Mouse (Mus musculus) left cerebral cortex, adult 18-20 months (tissue): Measurements from ENCODE around the gene Cdan1. TPM values are rescaled to one million over a fixed set of nuclear protein-coding genes. Genes with fewer than 3 reads are reported as not detected.

Source experiments
- DNase-seq, 2 experiments: peaks; one replicate each; pipeline ENCODE4 v3.0.0; 2021 to 2022; ENCODE audit warnings: low spot score in 2 of 2, mixed read lengths in 1 of 2
- long read RNA-seq, 2 experiments: library from polyadenylated mRNA; stranded (forward); transcript quantifications; one replicate each; pipeline ENCODE4 v2.0.0; 2021
- total RNA-seq, 2 experiments: library from RNA; stranded (reverse); gene quantifications; 2 replicates each; pipeline ENCODE4 v1.2.3; 2021

Gene Cdan1
- total RNA-seq = 10 to 100 TPM; 25.2 to 26.5 TPM
- long read RNA-seq, experiment 1, full-length matches to known transcripts = 1 of 33 reads
- long read RNA-seq, experiment 1, partial matches to known transcripts = 4 of 33 reads
- long read RNA-seq, experiment 1, other reads (novel, unspliced or antisense) = 28 of 33 reads
- long read RNA-seq, experiment 2, partial matches to known transcripts = 6 of 14 reads
- long read RNA-seq, experiment 2, other reads (novel, unspliced or antisense) = 8 of 14 reads

- DNase-seq = peak; percentile 38 to 55
These were observed at the start of gene Cdan1 for GRCm38 (mm10) chr2:120849449-120850423. Gene Cdan1, minus strand, starts transcription at chr2:120850128.

- DNase-seq = no peak
These were observed 46.4 kb upstream of the Cdan1 start for GRCm38 (mm10) chr2:120896361-120896760.

GRCm38 (mm10) chr2:120887601-120888000 lies 37.7 kb upstream of the Cdan1 start:
- DNase-seq = no peak

- no peak for DNase-seq
These were observed 23.3 kb upstream of the Cdan1 start for GRCm38 (mm10) chr2:120873192-120873591.

GRCm38 (mm10) chr2:120871447-120872336 lies 21.8 kb upstream of the Cdan1 start:
- DNase-seq = peak; percentile 43 to 51

GRCm38 (mm10) chr2:120867336-120867735 lies 17.4 kb upstream of the Cdan1 start:
- DNase-seq = peak; percentile 64 to 66

- peak; percentile 37 to 43 for DNase-seq
These were observed 16.6 kb upstream of the Cdan1 start for GRCm38 (mm10) chr2:120866561-120866960.

- no peak for DNase-seq
These were observed 13.5 kb upstream of the Cdan1 start for GRCm38 (mm10) chr2:120863389-120863788.

GRCm38 (mm10) chr2:120860699-120861098 lies 10.8 kb upstream of the Cdan1 start:
- DNase-seq = no peak

GRCm38 (mm10) chr2:120858131-120858530 lies 8.2 kb upstream of the Cdan1 start:
- no peak for DNase-seq

- DNase-seq = no peak
These were observed 3.2 kb upstream of the Cdan1 start for GRCm38 (mm10) chr2:120853151-120853550.

- DNase-seq = no peak
These were observed 2.7 kb upstream of the Cdan1 start for GRCm38 (mm10) chr2:120852626-120853025.

GRCm38 (mm10) chr2:120850424-120851082 lies 625 bp upstream of the Cdan1 start, which contains the start of gene Ttbk2:
Gene Ttbk2, minus strand, starts transcription at chr2:120850604.
- DNase-seq = peak; percentile 98 to 99

- no peak for DNase-seq
These were observed 4.6 kb downstream of the Cdan1 start for GRCm38 (mm10) chr2:120845280-120845679.

GRCm38 (mm10) chr2:120843990-120844389 lies 5.9 kb downstream of the Cdan1 start:
- DNase-seq = no peak

- no peak for DNase-seq
These were observed 8.7 kb downstream of the Cdan1 start for GRCm38 (mm10) chr2:120841211-120841610.

GRCm38 (mm10) chr2:120835167-120835566 lies 14.8 kb downstream of the Cdan1 start:
- no peak for DNase-seq

- DNase-seq = no peak
These were observed 22.8 kb downstream of the Cdan1 start for GRCm38 (mm10) chr2:120826936-120827638.

GRCm38 (mm10) chr2:120770265-120770935 lies 79.5 kb downstream of the Cdan1 start:
- DNase-seq = peak; percentile 29 to 30
